Mouse (Mus musculus) heart, embryonic 14.5 days (tissue): ENCODE results near the gene Trim3. TPM values are rescaled to one million over a fixed set of nuclear protein-coding genes. Genes with fewer than 3 reads are reported as not detected.

Experiments
- ATAC-seq: fragments of 200-750 bp; cut with Nextera tagmentation; 2 replicates; pipeline ENCODE4 v1.8.0; 2017; ENCODE audit warnings: low read depth, moderate TSS enrichment; ENCODE audit not compliant: insufficient number of reproducible peaks, insufficient read depth, low FRiP score
- H3K27ac ChIP-seq, 2 experiments: fragments of 200-500 bp in 1 of 2; fragments of 300-500 bp in 1 of 2; sonication (generic) in 1 of 2; replicated peaks in 1 of 2; 2 replicates each; pipeline ENCODE4 v1.5.1; 2012 to 2014; ENCODE audit warnings: low read depth in 2 of 2, low read length in 2 of 2, control low read depth in 1 of 2, mild to moderate bottlenecking in 1 of 2, mixed read lengths in 1 of 2; ENCODE audit not compliant: control insufficient read depth in 1 of 2, insufficient read depth in 1 of 2
- H3K27me3 ChIP-seq: fragments of 300-500 bp; sonication (generic); 2 replicates; pipeline ENCODE4 v1.6.1; 2014; ENCODE audit warnings: mild to moderate bottlenecking, low read length, control low read depth; ENCODE audit not compliant: control insufficient read depth, insufficient read depth
- H3K36me3 ChIP-seq: fragments of 300-500 bp; sonication (generic); 2 replicates; pipeline ENCODE4 v1.6.1; 2014; ENCODE audit warnings: mild to moderate bottlenecking, control low read depth, low read length, mixed read lengths; ENCODE audit not compliant: control insufficient read depth, insufficient read depth
- H3K4me1 ChIP-seq, 2 experiments: fragments of 200-500 bp in 1 of 2; fragments of 300-500 bp in 1 of 2; sonication (generic) in 1 of 2; 2 replicates each; pipeline ENCODE4 v1.6.1; 2012 to 2014; ENCODE audit warnings: low read length in 2 of 2, control low read depth in 1 of 2, mixed read lengths in 1 of 2; ENCODE audit not compliant: control insufficient read depth in 2 of 2, insufficient read depth in 2 of 2
- H3K4me2 ChIP-seq: fragments of 300-500 bp; sonication (generic); 2 replicates; pipeline ENCODE4 v1.6.1; 2014; ENCODE audit warnings: mild to moderate bottlenecking, low read length
- H3K4me3 ChIP-seq, 2 experiments: fragments of 200-500 bp in 1 of 2; fragments of 300-500 bp in 1 of 2; sonication (generic) in 1 of 2; 2 replicates each; pipeline ENCODE4 v1.5.1; 2012 to 2014; ENCODE audit warnings: low read length in 2 of 2, mild to moderate bottlenecking in 2 of 2, control low read depth in 1 of 2, low read depth in 1 of 2, moderate library complexity in 1 of 2; ENCODE audit not compliant: control insufficient read depth in 1 of 2, insufficient read depth in 1 of 2
- H3K9ac ChIP-seq: fragments of 300-500 bp; sonication (generic); 2 replicates; pipeline ENCODE4 v1.6.1; 2014; ENCODE audit warnings: mild to moderate bottlenecking, low read length
- H3K9me3 ChIP-seq: fragments of 300-500 bp; sonication (generic); 2 replicates; pipeline ENCODE4 v1.6.1; 2016; ENCODE audit warnings: low read length, control low read depth; ENCODE audit not compliant: control insufficient read depth
- WGBS: fragments of 180-500 bp; shearing (Covaris S2); extraction: QIAGEN DNeasy Blood & Tissue Kit; methylation state at CpG from one replicate; pipeline ENCODE4 v1.1.7; 2014; 5-methylcytosine and 5-hydroxymethylcytosine counted together
- polyA plus RNA-seq: library from polyadenylated mRNA; unstranded; fragments of >200 nt; fragmentation: Nextera tagmentation; extraction: Ambion mirVana; gene quantifications from 2 replicates; pipeline ENCODE4 v1.2.1, GENCODE M21; 2014

Trim3 gene
- 22.4 and 26.3 TPM in 2 replicates for polyA plus RNA-seq

GRCm38 (mm10) chr7:105633127-105633800 lies at the start of gene Trim3:
Gene Trim3 (minus strand): TSS chr7:105633571.
- H3K9me3 ChIP-seq: no peaks in the 10 kb centered on the region
- H3K9ac ChIP-seq: peak within 1 kb of the TSS; percentile 94
- peaks cover 17 to 31% of the 10 kb centered on the region in 2 experiments for H3K4me1 ChIP-seq
- peaks cover 29% of the 10 kb centered on the region for H3K36me3 ChIP-seq
- H3K4me3 ChIP-seq: peak within 1 kb of the TSS; percentile 74 to 90
- H3K27ac ChIP-seq: peak within 1 kb of the TSS; percentile 46 to 57
- no peaks in the 10 kb centered on the region for H3K27me3 ChIP-seq
- 0% methylated on average over 63 of the region's 71 CpGs for WGBS
- H3K4me2 ChIP-seq: peak within 1 kb of the TSS; percentile 87
- ATAC-seq: peak; percentile 96

- H3K9ac ChIP-seq: peak within 1 kb of the TSS; percentile 70
- H3K4me1 ChIP-seq: peaks cover 3% of the 10 kb centered on the region in 2 experiments; a peak in 2 of 4 replicates
- no peaks in the 10 kb centered on the region for H3K36me3 ChIP-seq
- peak within 1 kb of the TSS in 1 of 2 experiments; percentile 68; a peak in 2 of 4 replicates for H3K27ac ChIP-seq
- ATAC-seq: peak; percentile 93
- no peaks in the 10 kb centered on the region for H3K27me3 ChIP-seq
- peak within 1 kb of the TSS; percentile 97 for H3K4me2 ChIP-seq
- WGBS: 2% methylated on average over 17 of the region's 17 CpGs
- H3K9me3 ChIP-seq: no peaks in the 10 kb centered on the region
- peak within 1 kb of the TSS; percentile 49 to 53 for H3K4me3 ChIP-seq
Observed at GRCm38 (mm10) chr7:105650639-105651435, 17.5 kb upstream of the Trim3 start, which contains the start of gene Dnhd1. Gene Dnhd1 (plus strand): TSS chr7:105650827.

- Histone ChIP-seq H3K4me2 (peak overlapping the region; percentile 86), H3K4me1 (peaks cover 6 to 30% of the 10 kb centered on the region in 2 experiments), H3K27ac (peak overlapping the region; percentile 53 to 91; a peak in 2 of 4 replicates), H3K27me3 (no peaks in the 10 kb centered on the region), H3K9ac (no peak overlapping the region; the same call in 1 of the 2 replicates), H3K9me3 (no peaks in the 10 kb centered on the region), H3K36me3 (peaks cover 34% of the 10 kb centered on the region), H3K4me3 (no peak overlapping the region)
- ATAC-seq: no peak
- 62% methylated on average over 3 of the region's 3 CpGs for WGBS
Observed at GRCm38 (mm10) chr7:105641936-105642335, 8.6 kb upstream of the Trim3 start.

GRCm38 (mm10) chr7:105640894-105641255 lies 7.5 kb upstream of the Trim3 start:
- H3K36me3 ChIP-seq: peaks cover 44% of the 10 kb centered on the region
- 2% methylated on average over 18 of the region's 18 CpGs for WGBS
- H3K9ac ChIP-seq: peak overlapping the region; percentile 83
- ATAC-seq: peak; percentile 12; the same call in 1 of the 2 replicates
- peak overlapping the region; percentile 76 to 94 for H3K4me3 ChIP-seq
- H3K4me2 ChIP-seq: peak overlapping the region; percentile 86
- no peaks in the 10 kb centered on the region for H3K27me3 ChIP-seq
- H3K27ac ChIP-seq: peak overlapping the region; percentile 91 to 93
- H3K4me1 ChIP-seq: peaks cover 6 to 30% of the 10 kb centered on the region in 2 experiments
- no peaks in the 10 kb centered on the region for H3K9me3 ChIP-seq

GRCm38 (mm10) chr7:105640233-105640893 lies 7.0 kb upstream of the Trim3 start, which contains the start of the genes Arfip2 and Gm45799:
Gene Arfip2 (minus strand): TSS chr7:105640416.
Gene Gm45799 (plus strand): TSS chr7:105640552.
- Histone ChIP-seq H3K4me3 (peak within 1 kb of the TSS; percentile 76 to 94), H3K36me3 (peaks cover 49% of the 10 kb centered on the region), H3K27me3 (no peaks in the 10 kb centered on the region), H3K4me1 (peaks cover 6 to 30% of the 10 kb centered on the region in 2 experiments), H3K9me3 (no peaks in the 10 kb centered on the region), H3K9ac (peak within 1 kb of the TSS; percentile 83), H3K4me2 (peak within 1 kb of the TSS; percentile 86), H3K27ac (peak within 1 kb of the TSS; percentile 91 to 93)
- under 1% methylated on average over 45 of the region's 45 CpGs for WGBS
- peak; percentile 94 for ATAC-seq

- peak within 1 kb of the TSS; percentile 86 for H3K4me2 ChIP-seq
- peak within 1 kb of the TSS; percentile 91 to 93 for H3K27ac ChIP-seq
- H3K36me3 ChIP-seq: peaks cover 49% of the 10 kb centered on the region
- no peak for ATAC-seq
- H3K27me3 ChIP-seq: no peaks in the 10 kb centered on the region
- 0% methylated on average over 2 of the region's 2 CpGs for whole genome bisulfite sequencing
- peak within 1 kb of the TSS; percentile 83 for H3K9ac ChIP-seq
- no peaks in the 10 kb centered on the region for H3K9me3 ChIP-seq
- H3K4me1 ChIP-seq: peaks cover 6 to 30% of the 10 kb centered on the region in 2 experiments
- peak within 1 kb of the TSS; percentile 76 to 94 for H3K4me3 ChIP-seq
Observed at GRCm38 (mm10) chr7:105639756-105640155, 6.4 kb upstream of the Trim3 start, which contains the start of gene Timm10b. Gene Timm10b (plus strand): TSS chr7:105640056.

- H3K4me1 ChIP-seq: peaks cover 6 to 30% of the 10 kb centered on the region in 2 experiments
- no peaks in the 10 kb centered on the region for H3K9me3 ChIP-seq
- no peak overlapping the region; a peak in 1 of 4 replicates for H3K27ac ChIP-seq
- peak overlapping the region; percentile 86 for H3K4me2 ChIP-seq
- no peak for ATAC-seq
- peaks cover 48% of the 10 kb centered on the region for H3K36me3 ChIP-seq
- H3K4me3 ChIP-seq: peak overlapping the region; percentile 76 to 94
- no peaks in the 10 kb centered on the region for H3K27me3 ChIP-seq
- H3K9ac ChIP-seq: peak overlapping the region; percentile 83
- WGBS: 47% methylated on average over 9 of the region's 9 CpGs
Observed at GRCm38 (mm10) chr7:105639304-105639703, 5.9 kb upstream of the Trim3 start.
